Mouse (Mus musculus): Measurements from ENCODE around the gene Gm49378. TPM values are rescaled to one million over a fixed set of nuclear protein-coding genes. Genes with fewer than 3 reads are reported as not detected.
A peak's percentile ranks its signal among the peaks of the same experiment; 100 is the strongest.

Gene Gm49378
- total RNA-seq (2021), result 1 to 10 TPM in 1 of 2 experiments, not detected in 1; 2.1 TPM
- long read RNA-seq, experiment 1, result 0 reads
- long read RNA-seq, experiment 2, result 0 reads

DNA sequence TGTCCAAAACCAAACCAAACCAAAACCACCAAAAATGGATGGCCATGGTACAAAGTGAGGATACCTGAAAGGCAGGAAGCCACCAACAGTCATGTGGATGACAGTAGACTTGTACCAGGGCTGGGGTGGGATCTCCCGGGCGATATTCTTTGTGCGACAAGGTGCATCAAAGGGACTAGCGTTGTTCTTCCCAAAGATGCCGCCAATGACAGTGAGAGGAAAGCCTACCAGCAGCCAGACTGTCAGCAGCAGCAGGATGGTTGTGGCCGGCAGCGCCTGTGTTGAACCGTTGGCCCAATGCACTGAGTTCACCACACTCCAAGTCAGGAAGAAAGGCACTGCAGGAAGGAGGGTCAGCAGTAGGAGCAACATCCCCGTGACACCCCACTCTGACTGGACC, at the start of gene Gm49378:
TSS of gene Gm49378 (minus strand) at position 101 of the 400 bp plus-strand sequence.
- no peak for DNase-seq (ENCODE audit: low spot score in 2 of 2)

DNA sequence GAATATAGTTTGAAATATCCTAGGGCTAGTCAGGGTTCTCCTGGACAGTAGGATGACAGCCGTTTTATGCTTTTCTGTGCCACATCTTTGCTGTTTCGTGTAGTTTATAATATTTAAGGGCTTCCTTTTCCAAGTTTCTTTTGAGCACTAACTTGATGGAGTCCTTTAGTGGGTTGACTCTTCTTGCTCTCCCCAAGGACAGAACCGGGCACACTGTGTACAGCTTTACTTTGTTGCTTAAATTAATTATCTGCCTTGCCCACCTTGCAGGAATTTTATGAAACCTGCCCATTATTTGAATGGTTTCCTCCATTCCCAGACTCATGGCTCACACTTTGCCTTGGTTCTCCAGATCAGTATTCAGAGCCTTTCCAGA, 44.4 kb upstream of the Gm49378 start:
- DNase-seq (ENCODE audit: low spot score in 2 of 2), result no peak

DNA sequence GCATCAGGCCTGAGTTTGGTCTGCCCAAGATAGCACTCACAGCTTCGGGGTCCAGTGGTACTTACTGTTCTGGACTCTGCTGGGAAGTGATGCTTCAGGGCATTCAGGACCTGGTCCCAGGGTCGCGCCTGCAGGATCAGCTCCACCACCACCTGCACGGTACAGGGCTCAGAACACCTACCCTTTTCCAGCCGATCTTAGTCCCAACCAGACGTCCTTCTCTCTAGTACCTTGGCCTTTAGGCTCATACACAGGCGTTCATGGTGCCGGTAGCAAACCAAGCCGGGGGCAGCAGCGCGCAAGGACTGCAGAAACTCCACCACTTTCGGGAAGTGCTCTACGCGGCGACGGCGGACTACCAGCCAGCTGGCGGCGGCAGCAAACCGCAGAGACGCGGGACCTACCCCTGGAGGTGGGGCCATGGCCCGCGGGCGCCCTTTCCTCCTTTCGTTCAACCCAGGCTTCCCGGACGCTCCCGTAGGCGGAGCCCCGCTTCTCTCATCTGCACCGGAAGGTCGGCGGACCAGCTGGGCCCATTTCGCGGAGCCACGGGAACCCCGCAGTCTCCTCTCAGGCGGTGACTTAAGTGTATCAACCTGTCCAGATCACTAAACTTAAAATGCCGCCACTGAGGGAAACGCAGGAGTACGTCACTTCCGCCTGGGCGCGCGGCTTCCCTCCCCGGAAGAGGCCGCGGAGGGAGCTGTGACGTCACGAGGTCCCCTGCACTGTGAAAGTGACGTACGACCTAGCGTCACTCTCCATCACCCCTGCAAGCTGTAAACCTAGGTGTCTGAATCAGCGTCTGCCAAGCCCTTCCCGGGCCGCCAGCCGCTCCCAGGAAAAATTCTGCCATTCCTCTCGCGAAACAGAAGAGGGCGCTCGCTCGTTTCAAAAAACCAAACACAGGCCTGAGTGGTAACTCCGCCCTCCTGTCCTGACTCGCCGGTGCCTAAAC, 43.7 kb upstream of the Gm49378 start, which contains the start of gene Tinf2:
TSS of gene Tinf2 (minus strand) at position 661 of the 958 bp plus-strand sequence.
- DNase-seq (ENCODE audit: low spot score in 2 of 2), result peak; percentile 92 to 94

DNA sequence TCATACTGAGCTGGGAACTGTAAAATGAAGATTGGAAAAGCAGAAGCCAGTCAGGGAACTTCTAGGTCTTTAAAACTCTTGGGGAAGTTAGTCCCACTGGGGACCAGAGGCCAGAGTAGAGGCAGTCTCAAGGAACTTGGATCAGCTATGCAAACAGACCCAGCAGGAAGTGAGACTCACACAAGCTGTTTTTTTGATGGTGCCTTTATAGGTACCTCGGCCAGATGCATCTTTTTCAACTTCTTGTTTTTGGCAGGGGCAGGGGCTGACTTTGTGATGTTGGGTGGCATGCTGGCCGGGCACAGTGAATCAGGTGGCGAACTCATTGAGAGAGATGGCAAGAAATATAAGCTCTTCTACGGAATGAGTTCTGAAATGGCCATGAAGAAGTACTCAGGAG, 39.9 kb upstream of the Gm49378 start:
- no peak for DNase-seq (ENCODE audit: low spot score in 2 of 2)

DNA sequence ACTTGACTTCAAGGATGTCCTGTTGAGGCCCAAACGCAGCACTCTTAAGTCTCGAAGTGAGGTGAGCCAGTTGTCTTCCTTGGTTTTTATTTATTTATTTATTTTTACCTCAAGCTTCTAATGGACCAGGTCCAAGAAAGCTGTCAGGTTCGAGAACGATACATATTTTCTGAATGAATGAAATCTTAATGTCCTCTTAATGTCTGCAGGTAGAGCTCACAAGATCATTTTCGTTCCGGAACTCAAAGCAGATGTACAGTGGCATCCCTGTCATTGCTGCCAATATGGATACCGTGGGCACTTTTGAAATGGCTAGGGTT, 35.0 kb upstream of the Gm49378 start:
- DNase-seq (ENCODE audit: low spot score in 2 of 2), result no peak

DNA sequence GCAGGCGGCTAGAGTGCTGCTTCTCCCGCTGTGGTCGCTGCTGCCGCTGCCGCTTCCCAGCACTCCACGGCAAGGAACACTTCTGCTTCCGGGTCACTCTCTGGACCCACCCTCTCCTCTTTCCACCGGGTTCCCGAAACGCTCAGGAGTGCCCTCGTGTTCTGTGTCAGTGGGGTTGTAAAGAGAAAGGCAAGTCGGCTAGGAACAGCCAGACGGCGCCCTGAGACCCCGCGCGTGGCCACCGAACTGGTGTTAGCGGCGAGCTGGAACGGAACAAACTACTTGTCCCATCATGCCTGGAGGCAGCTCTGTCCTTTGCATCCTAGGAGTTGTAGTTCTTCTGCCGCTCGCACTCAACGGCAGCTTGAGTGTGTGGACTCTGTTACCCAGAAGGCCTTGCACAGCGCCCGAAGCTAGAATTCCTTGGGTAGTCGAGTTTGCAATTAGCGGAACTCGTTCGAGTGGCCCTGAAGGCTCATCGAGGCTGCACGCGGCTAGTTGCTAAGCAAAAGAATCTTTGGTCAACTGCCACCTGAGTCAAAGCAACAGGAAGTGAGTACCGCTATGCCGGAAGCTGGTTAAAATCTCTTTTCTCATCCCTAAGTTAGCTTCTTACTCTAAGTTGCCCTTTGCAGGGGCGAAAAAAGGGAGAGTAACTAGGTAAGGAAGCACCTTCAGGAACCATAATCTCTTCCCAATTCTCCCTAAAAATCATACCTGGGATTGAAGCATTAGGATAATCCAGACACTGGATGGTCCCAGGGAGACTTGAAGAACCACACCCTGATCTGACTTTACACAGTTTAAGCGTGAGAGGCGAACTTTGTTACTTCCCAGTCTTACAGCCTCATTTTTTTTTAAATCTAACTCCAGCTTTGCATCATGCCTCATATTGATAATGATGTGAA, 34.4 kb upstream of the Gm49378 start, which contains the start of the genes Gmpr2 and Nedd8:
TSS of gene Gmpr2 (plus strand) at position 109 of the 908 bp plus-strand sequence.
TSS of gene Nedd8 (minus strand) at position 292 of the 908 bp plus-strand sequence.
- peak; percentile 73 to 85 for DNase-seq (ENCODE audit: low spot score in 2 of 2)

DNA sequence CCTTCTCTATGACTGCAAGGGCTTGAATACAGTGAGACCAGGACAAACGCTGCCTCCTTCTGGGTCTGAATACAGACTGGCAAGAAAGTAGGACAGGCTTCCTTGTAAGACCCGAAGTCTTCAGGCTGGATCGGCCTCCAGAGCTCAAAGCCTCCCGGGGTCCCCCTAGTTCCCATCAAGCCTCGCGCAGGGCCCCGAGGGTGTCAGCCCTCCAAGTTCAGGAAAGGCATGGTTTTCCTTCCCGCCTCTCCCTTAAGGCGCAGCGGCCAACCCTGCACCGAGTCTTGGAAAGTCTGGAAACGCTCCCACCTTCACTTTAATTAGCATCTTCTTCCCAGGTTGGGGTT, 33.8 kb upstream of the Gm49378 start:
- no peak for DNase-seq (ENCODE audit: low spot score in 2 of 2)

DNA sequence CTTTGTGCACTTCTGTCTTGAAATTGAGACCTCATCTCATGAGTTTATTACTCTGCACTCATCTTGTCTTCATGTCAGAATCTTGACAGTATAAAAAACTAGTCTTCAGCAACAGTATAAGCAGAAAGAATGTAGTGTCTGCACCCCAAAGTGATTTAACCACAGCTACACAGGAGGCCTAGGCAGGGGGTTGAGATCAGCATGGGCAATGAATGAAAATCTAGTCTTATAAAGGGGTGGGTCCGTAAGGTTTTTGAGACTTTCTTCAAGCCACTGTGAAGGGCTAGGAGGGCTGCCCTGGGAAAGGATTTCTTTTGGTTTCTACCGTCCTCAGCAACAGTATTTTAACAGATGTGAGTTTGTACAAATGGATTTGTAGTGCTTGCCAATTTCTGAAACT, 22.9 kb upstream of the Gm49378 start:
- DNase-seq (ENCODE audit: low spot score in 2 of 2), result no peak

DNA sequence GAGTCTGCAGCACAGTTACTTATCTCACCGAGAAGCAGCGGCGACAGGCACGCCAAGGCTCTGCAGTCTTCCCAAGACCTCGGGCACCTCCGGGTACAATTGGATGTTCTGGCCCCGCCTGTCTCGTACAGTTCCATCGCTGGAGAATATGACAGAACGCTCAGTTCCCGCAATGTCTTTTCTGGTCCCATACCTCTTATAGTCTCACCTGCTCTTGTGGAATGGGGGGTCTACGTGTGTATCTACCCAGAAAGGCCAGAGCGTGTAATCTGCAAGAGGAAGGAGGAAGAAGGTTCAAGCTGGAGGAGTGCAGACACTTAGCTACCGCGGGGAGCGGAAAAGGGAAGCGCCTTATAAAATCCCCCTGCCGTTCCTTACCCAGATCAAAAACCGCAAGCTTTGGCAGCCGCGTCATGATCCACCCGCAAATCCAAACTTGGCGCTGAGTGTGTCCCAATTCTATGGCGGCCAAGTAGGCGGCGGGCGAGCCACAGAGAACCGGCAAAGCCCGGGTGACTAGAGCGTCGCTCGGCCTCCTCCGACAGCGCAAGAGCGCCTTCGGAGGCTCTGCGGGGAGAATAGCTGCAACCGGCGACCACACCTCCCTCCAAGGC, 22.4 kb upstream of the Gm49378 start, which contains the start of gene Mdp1:
TSS of gene Mdp1 (minus strand) at position 549 of the 614 bp plus-strand sequence.
- DNase-seq (ENCODE audit: low spot score in 2 of 2), result peak; percentile 71 to 72

DNA sequence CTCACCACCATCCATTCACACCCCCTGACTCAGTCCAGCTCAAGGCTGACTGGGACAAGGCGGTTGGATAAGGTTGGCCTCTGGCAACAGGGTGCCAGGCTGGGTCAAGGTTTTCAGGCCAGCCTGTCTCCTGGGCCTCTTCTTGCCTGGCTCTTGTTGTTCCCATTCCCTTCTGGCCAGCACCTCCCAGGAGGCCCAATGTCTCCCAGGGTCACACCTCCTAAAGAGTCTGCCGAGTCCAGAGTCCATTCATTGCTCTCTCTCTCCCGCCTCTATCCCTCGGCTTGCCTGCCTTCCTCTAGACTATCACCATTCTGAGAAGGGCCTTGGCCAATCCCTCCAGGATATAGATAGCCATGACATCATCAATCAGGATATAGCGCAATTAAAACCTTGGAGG, 20.3 kb upstream of the Gm49378 start:
- DNase-seq (ENCODE audit: low spot score in 2 of 2), result peak in 1 of 2 experiments; percentile 47

DNA sequence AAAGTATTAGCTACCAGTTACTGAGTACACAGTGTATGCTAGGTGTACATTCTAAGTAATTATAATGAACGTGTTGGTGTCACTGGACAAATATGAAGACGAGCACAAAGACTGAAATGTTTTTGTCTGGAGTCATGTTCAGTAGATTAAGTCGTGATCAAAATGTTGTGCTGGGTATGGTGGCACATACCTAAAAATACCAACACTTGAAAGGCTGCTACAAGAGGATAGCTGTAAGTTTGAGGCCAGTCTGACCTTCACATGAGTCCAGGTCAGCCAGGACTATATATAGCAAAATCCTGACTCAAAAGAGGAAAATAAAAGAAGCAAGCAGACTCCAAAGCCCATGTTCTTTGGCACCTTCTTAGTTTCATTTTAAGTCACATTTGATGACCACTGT, 19.2 kb upstream of the Gm49378 start:
- no peak for DNase-seq (ENCODE audit: low spot score in 2 of 2)

DNA sequence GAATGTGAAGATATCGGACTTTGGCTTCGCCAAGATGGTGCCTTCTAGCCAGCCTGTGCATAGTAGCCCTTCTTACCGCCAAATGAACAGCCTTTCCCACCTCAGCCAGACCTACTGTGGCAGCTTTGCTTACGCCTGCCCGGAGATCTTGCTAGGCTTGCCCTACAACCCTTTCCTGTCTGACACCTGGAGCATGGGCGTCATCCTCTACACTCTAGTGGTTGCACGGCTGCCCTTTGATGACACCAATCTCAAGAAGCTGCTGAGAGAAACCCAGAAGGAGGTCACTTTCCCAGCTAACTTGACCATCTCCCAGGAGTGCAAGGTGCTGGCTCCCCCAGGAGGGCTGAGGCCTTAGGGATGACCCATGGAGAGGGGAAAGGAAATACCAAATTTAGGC, 13.8 kb upstream of the Gm49378 start:
- DNase-seq (ENCODE audit: low spot score in 2 of 2), result no peak

DNA sequence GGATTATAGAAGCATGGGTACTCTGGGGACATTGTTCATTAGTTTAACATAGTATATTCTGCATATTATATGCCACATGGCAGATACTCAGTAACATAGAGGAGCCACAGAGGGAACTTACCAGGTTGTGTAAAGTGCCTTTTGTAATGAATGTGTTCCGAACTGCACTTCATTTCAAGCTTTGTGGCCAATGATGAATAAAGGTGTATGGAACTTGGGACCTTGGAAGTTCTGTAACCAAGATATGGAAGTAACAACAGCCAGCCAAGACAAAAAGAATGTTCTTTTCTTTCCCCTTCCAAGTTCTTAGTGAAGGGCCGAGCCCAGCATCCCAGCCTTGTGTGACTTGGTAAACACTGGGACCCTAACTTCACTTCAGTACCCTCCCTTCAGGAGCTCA, 12.2 kb upstream of the Gm49378 start, which contains the start of gene Tssk4:
TSS of gene Tssk4 (plus strand) at position 301 of the 400 bp plus-strand sequence.
- DNase-seq (ENCODE audit: low spot score in 2 of 2), result no peak

DNA sequence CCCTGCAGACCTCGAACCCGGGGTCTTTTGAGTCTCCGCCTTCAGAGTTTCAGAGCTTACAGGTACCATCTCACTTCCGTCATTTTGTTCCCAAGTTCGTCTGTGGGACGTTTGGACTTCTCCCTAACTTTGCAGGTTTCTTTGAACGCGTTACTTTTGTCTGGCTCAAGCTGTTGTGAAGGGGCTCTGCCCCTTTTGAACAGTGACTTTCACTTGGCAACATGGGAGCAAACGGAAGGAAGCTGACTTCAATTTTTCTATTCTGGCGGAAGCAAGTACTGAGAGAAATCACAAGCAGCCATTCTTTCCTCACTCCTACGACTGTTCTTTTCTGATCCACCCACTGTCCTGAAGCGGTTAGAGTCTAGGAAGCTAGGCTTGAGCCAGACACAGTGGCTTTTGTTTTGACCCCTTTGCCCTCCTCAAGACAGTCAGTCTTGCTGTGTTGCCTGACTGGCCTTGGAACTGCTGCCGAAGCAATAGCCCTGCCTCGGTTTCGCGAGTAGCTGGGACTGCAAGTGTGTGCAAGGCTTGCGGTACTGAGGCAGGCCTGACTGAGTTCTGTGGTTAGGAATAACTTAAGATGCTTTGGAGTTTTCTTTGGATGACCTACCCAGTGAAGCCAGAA, 6.7 kb upstream of the Gm49378 start:
- no peak for DNase-seq (ENCODE audit: low spot score in 2 of 2)

DNA sequence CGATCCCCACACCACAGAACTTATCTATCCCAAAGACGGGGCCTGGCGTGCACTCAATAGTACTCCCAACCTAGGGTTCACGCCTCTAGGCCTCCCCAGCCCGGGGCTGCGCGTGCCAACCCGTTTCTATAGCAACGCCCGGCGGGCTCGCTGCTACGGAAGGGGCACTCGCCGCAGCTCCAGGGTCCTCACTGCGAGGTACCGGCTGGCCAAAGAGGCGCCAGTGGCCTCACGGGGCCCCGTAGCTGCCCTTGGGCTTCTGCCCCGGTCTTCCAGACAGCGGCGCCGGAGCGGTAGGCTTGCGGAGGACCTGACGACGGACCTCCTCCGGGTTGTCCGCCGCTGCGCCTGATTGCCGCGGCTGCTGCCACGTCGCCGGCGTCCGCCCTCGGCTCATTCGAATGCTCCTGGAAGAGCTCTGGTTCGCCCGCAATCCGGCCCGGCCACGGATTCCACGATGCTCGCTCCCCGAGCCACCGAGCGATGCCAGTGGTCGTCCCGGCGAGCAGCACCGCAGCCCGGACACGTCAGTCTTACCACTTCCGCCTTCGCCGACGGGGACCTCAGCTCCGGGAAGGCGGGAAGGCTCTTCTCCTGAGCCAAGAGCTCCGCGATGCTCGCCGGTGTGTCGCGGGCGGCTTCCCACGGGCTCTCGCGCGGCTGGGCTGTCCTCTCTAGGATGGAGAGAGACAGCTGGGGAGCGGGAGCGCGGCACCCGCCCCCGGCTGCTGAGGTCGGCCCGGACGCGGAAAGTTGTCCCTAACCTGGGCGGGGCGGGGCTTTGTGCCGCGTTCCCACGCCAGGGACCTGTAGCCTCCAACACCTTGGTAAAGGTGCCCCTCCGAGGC, 5.6 kb upstream of the Gm49378 start, which contains the start of gene Tm9sf1:
TSS of gene Tm9sf1 (minus strand) at position 747 of the 848 bp plus-strand sequence.
- peak; percentile 86 to 89 for DNase-seq (ENCODE audit: low spot score in 2 of 2)

DNA sequence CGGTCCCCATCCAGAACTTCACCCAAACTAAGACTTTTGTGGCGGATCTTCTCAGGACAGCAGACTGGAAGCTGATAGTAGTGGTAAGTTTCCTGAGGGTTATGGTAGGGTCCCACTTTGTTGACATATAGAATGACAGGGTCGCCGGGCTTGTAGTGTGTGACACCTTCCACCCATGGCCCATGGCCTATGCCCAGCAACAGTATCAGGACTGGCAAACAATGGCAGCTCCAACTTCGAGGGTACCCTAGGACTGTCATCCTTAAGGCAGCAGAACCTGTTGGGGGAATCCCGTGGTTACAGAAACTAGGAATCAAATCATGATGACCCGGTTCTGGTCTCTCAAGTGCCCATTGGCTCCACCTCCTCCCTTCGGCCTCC, 5.0 kb upstream of the Gm49378 start:
- DNase-seq (ENCODE audit: low spot score in 2 of 2), result no peak

DNA sequence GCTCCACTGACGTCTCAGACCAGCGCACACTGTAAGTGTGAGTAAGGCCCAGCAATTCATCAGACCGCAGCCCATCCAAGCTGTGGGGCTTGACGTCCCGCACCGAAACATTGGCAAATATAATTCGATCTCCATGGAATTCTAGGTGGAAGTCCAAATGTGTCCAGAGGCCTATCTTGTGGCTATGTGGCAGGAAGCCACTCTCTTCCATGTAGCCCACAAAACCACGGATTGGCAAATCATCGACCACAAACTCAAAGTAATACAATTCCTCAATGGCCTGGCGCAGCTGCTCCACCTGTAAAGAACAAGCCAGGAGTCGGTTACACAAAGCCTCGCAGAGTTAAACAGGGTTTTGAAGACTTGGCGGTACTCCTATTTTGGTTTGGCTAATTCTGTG, 3.6 kb upstream of the Gm49378 start:
- DNase-seq (ENCODE audit: low spot score in 2 of 2), result no peak

DNA sequence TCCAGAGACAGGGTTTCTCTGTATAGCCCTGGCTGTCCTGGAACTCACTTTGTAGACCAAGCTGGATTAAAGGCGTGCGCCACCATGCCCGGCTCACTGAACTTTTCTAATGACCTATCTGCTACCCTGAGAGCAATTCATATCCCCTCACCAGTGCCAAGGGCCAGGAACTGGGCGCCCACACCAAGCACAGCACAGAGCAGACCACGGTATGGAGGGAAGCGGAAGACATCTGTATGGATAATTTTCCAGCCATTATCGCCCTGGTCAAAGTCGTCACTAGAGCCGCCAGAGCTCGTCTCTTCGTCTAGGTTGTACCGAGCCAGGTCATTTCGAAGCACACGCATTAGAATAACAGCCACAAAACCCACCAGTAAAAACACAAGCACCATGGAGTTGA, 3.1 kb upstream of the Gm49378 start:
- DNase-seq (ENCODE audit: low spot score in 2 of 2), result no peak

DNA sequence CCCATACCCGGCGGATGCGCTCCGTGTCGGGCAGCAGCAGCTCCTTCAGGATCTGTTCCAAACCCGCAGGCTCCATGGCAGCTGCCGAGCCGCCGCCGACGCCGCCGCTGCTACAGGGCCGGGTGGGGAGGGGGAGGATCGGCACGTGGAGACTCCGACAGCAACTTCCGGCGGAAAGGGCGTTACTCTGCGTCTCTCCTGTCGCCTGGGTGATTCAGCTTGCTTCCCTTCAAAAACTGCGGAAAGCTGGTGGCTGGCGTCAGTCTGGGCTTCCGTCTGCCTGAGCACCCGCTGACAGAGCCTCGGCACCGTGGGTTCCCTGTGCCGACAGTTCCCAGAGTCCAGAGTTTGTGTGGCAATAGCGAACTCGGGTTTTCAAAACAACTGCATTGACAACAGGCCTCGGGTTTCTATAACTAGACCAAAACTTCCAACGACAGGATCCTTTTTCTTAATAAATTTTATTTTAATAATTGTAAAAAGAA, 2.1 kb downstream of the Gm49378 start, which contains the start of gene Ipo4:
TSS of gene Ipo4 (minus strand) at position 435 of the 485 bp plus-strand sequence.
- peak; percentile 81 to 83 for DNase-seq (ENCODE audit: low spot score in 2 of 2)

All from adrenal gland, adult 18-20 months (tissue).